Mouse (Mus musculus): ENCODE measurements around the gene Pan3. TPM values are rescaled to one million over a fixed set of nuclear protein-coding genes. Genes with fewer than 3 reads are reported as not detected.

The Pan3 gene
- polyA plus RNA-seq, 1 experiment from 2014 or later: 73.7 TPM

DNA sequence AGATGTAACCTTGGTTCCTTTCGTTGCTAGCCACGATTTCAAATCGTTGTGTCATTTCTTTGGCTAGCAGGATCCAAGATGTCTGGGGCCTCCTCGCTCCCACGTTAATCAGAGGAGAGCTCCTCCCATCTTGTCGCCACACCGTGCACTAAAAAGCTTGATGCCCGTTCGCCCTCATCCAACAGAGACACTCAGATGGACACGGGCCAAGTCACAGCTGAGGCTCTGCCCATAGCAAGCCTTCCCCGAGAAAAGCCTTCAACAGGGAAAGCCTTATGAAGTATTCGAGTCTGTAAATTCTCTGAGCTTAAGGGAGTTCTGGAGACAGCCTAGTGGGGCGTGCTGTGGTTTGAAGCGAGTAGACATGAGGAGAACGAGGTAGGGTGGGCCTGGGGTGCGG is 167.9 kb downstream of the Pan3 start:
- Histone ChIP-seq H3K9me3 (replicated peaks) (no peaks in the 10 kb centered on the region), H3K4me2 (no peak overlapping the region), H3K27me3 (no peaks in the 10 kb centered on the region), H3K4me3 (replicated peaks) (no peak overlapping the region), H3K36me3 (no peaks in the 10 kb centered on the region), H3K9ac (no peak overlapping the region), H3K27ac (no peak overlapping the region), H3K4me1 (0 out of 2 replicates have a peak, but pooled peaks cover 4% of the 10 kb centered on the region)
- no peak for ATAC-seq (replicated peaks; ENCODE audit: low FRiP score)
- WGBS: 69% methylated on average over 16 of the region's 16 CpGs

Other genes starting within 250 kb of the Pan3 start
- not detected in 2 replicates for gene Gsx1, start 241.5 kb upstream of the Pan3 start, polyA plus RNA-seq (2015; fragmentation: Nextera tagmentation; extraction: Ambion mirVana)
- gene Pdx1, start 160.2 kb upstream of the Pan3 start, polyA plus RNA-seq (2015; fragmentation: Nextera tagmentation; extraction: Ambion mirVana): not detected in 2 replicates
- 0.26 TPM in 1 of 2 replicates, not detected in the other for gene Cdx2, start 122.9 kb upstream of the Pan3 start, polyA plus RNA-seq (2015; fragmentation: Nextera tagmentation; extraction: Ambion mirVana)
- not detected in 2 replicates for gene Urad, start 107.7 kb upstream of the Pan3 start, polyA plus RNA-seq (2015; fragmentation: Nextera tagmentation; extraction: Ambion mirVana)
- 0.05 and 0.18 TPM in 2 replicates for gene Flt3, start 29.7 kb upstream of the Pan3 start, polyA plus RNA-seq (2015; fragmentation: Nextera tagmentation; extraction: Ambion mirVana)

All from kidney, embryonic 15.5 days (tissue).